Mouse (Mus musculus) intestine, embryonic 15.5 days (tissue): Measurements from ENCODE around the gene Gja6. TPM values are rescaled to one million over a fixed set of nuclear protein-coding genes. Genes with fewer than 3 reads are reported as not detected.

Experiments
- ATAC-seq: fragments of 200-750 bp; cut with Nextera tagmentation; 2 replicates; pipeline ENCODE4 v1.8.0; 2017; ENCODE audit warnings: moderate TSS enrichment, moderate library complexity
- H3K27ac ChIP-seq: fragments of 300-500 bp; sonication (generic); 2 replicates; pipeline ENCODE4 v1.5.1; 2015; ENCODE audit warnings: mild to moderate bottlenecking, inconsistent platforms
- H3K27me3 ChIP-seq: fragments of 300-500 bp; sonication (generic); replicated peaks from 2 replicates; pipeline ENCODE4 v1.6.1; 2015; ENCODE audit warnings: inconsistent platforms
- H3K36me3 ChIP-seq: fragments of 300-500 bp; sonication (generic); 2 replicates; pipeline ENCODE4 v1.6.1; 2015; ENCODE audit warnings: inconsistent platforms
- H3K4me1 ChIP-seq: fragments of 300-500 bp; sonication (generic); replicated peaks from 2 replicates; pipeline ENCODE4 v1.6.1; 2015; ENCODE audit warnings: inconsistent platforms
- H3K4me2 ChIP-seq: fragments of 300-500 bp; sonication (generic); replicated peaks from 2 replicates; pipeline ENCODE4 v1.6.1; 2015; ENCODE audit warnings: mild to moderate bottlenecking, inconsistent platforms
- H3K4me3 ChIP-seq: fragments of 300-500 bp; sonication (generic); replicated peaks from 2 replicates; pipeline ENCODE4 v1.5.1; 2015; ENCODE audit warnings: inconsistent platforms
- H3K9ac ChIP-seq: fragments of 300-500 bp; sonication (generic); 2 replicates; pipeline ENCODE4 v1.6.1; 2015; ENCODE audit warnings: inconsistent platforms
- H3K9me3 ChIP-seq: fragments of 300-500 bp; sonication (generic); 2 replicates; pipeline ENCODE4 v1.6.1; 2016; ENCODE audit warnings: inconsistent platforms
- WGBS: fragments of 180-500 bp; shearing (Covaris S2); methylation state at CpG from one replicate; pipeline ENCODE4 v1.1.7; 2015; 5-methylcytosine and 5-hydroxymethylcytosine counted together
- polyA plus RNA-seq: library from polyadenylated mRNA; unstranded; fragments of >200 nt; fragmentation: Nextera tagmentation; extraction: Ambion mirVana; gene quantifications from 2 replicates; pipeline ENCODE4 v1.2.1, GENCODE M21; 2015

Gja6 gene
- 0.20 and 0.21 TPM in 2 replicates for polyA plus RNA-seq

GRCm38 (mm10) chrX:160906952-160907351 is at the start of gene Gja6:
TSS of gene Gja6 (minus strand) at chrX:160907052.
- no peaks in the 10 kb centered on the region for H3K27me3 ChIP-seq
- 66% methylated on average over 4 of the region's 4 CpGs for WGBS
- H3K4me1 ChIP-seq, result no peaks in the 10 kb centered on the region
- no peak within 1 kb of the TSS for H3K9ac ChIP-seq
- ATAC-seq, result no peak
- no peak within 1 kb of the TSS for H3K4me2 ChIP-seq
- H3K27ac ChIP-seq, result no peak within 1 kb of the TSS
- H3K9me3 ChIP-seq, result no peaks in the 10 kb centered on the region
- no peak within 1 kb of the TSS for H3K4me3 ChIP-seq
- H3K36me3 ChIP-seq, result no peaks in the 10 kb centered on the region

GRCm38 (mm10) chrX:160949583-160949982 is 42.7 kb upstream of the Gja6 start:
- ATAC-seq, result no peak
- H3K36me3 ChIP-seq, result no peaks in the 10 kb centered on the region
- no peak overlapping the region for H3K27ac ChIP-seq
- H3K27me3 ChIP-seq, result no peaks in the 10 kb centered on the region
- H3K4me1 ChIP-seq, result no peaks in the 10 kb centered on the region
- H3K9me3 ChIP-seq, result no peaks in the 10 kb centered on the region
- no peak overlapping the region for H3K4me3 ChIP-seq
- H3K9ac ChIP-seq, result no peak overlapping the region
- 90% methylated on average over 2 of the region's 2 CpGs for WGBS
- no peak overlapping the region for H3K4me2 ChIP-seq

GRCm38 (mm10) chrX:160944722-160945121 is 37.9 kb upstream of the Gja6 start:
- no peak overlapping the region for H3K9ac ChIP-seq
- H3K27me3 ChIP-seq, result no peaks in the 10 kb centered on the region
- no peaks in the 10 kb centered on the region for H3K4me1 ChIP-seq
- H3K4me3 ChIP-seq, result no peak overlapping the region
- no peaks in the 10 kb centered on the region for H3K36me3 ChIP-seq
- ATAC-seq, result no peak
- no peak overlapping the region for H3K4me2 ChIP-seq
- WGBS, result 76% methylated on average over 4 of the region's 4 CpGs
- H3K9me3 ChIP-seq, result no peaks in the 10 kb centered on the region
- H3K27ac ChIP-seq, result no peak overlapping the region

GRCm38 (mm10) chrX:160935541-160935940 is 28.7 kb upstream of the Gja6 start:
- Histone ChIP-seq H3K9ac (no peak overlapping the region), H3K4me3 (no peak overlapping the region), H3K27me3 (no peaks in the 10 kb centered on the region), H3K4me1 (no peaks in the 10 kb centered on the region), H3K36me3 (no peaks in the 10 kb centered on the region), H3K4me2 (no peak overlapping the region), H3K9me3 (no peaks in the 10 kb centered on the region), H3K27ac (no peak overlapping the region)
- ATAC-seq, result no peak
- WGBS, result 50% methylated on average over 1 of the region's 1 CpGs

- no peak overlapping the region for H3K4me2 ChIP-seq
- no peak overlapping the region for H3K27ac ChIP-seq
Measured at GRCm38 (mm10) chrX:160930656-160931055, 23.8 kb upstream of the Gja6 start.

GRCm38 (mm10) chrX:160928870-160929269 is 22.0 kb upstream of the Gja6 start:
- 90% methylated on average over 1 of the region's 1 CpGs for whole genome bisulfite sequencing
- ATAC-seq, result no peak
- no peak overlapping the region for H3K4me2 ChIP-seq
- H3K27ac ChIP-seq, result no peak overlapping the region
- H3K9ac ChIP-seq, result no peak overlapping the region
- no peaks in the 10 kb centered on the region for H3K36me3 ChIP-seq
- H3K4me1 ChIP-seq, result no peaks in the 10 kb centered on the region
- no peaks in the 10 kb centered on the region for H3K9me3 ChIP-seq
- H3K27me3 ChIP-seq, result no peaks in the 10 kb centered on the region
- H3K4me3 ChIP-seq, result no peak overlapping the region

More at GRCm38 (mm10) chrX:160930656-160931055, 23.8 kb upstream of the Gja6 start:
- ATAC-seq, result no peak
- Histone ChIP-seq H3K4me3 (no peak overlapping the region), H3K36me3 (no peaks in the 10 kb centered on the region), H3K4me1 (no peaks in the 10 kb centered on the region), H3K27me3 (no peaks in the 10 kb centered on the region), H3K9me3 (no peaks in the 10 kb centered on the region), H3K9ac (no peak overlapping the region)

GRCm38 (mm10) chrX:160919022-160919637 is 12.3 kb upstream of the Gja6 start:
- H3K4me3 ChIP-seq, result no peak overlapping the region
- H3K4me2 ChIP-seq, result no peak overlapping the region
- H3K27me3 ChIP-seq, result no peaks in the 10 kb centered on the region
- ATAC-seq, result no peak
- no peaks in the 10 kb centered on the region for H3K9me3 ChIP-seq
- no peaks in the 10 kb centered on the region for H3K36me3 ChIP-seq
- H3K9ac ChIP-seq, result no peak overlapping the region
- H3K4me1 ChIP-seq, result no peaks in the 10 kb centered on the region
- H3K27ac ChIP-seq, result no peak overlapping the region
- 81% methylated on average over 3 of the region's 3 CpGs for WGBS

- Histone ChIP-seq H3K9me3 (no peaks in the 10 kb centered on the region), H3K36me3 (no peaks in the 10 kb centered on the region), H3K27ac (no peak overlapping the region), H3K4me3 (no peak overlapping the region), H3K9ac (no peak overlapping the region), H3K4me1 (no peaks in the 10 kb centered on the region), H3K27me3 (no peaks in the 10 kb centered on the region), H3K4me2 (no peak overlapping the region)
- 70% methylated on average over 4 of the region's 4 CpGs for WGBS
- ATAC-seq, result no peak
Measured at GRCm38 (mm10) chrX:160906477-160906876, 375 bp downstream of the Gja6 start.

- no peaks in the 10 kb centered on the region for H3K27me3 ChIP-seq
- no peak overlapping the region for H3K27ac ChIP-seq
- no peak overlapping the region for H3K9ac ChIP-seq
- H3K36me3 ChIP-seq, result no peaks in the 10 kb centered on the region
- no peaks in the 10 kb centered on the region for H3K9me3 ChIP-seq
- no peaks in the 10 kb centered on the region for H3K4me1 ChIP-seq
- no peak overlapping the region for H3K4me3 ChIP-seq
- H3K4me2 ChIP-seq, result no peak overlapping the region
- ATAC-seq, result no peak
- 72% methylated on average over 4 of the region's 4 CpGs for WGBS
Measured at GRCm38 (mm10) chrX:160905913-160906312, 939 bp downstream of the Gja6 start.

GRCm38 (mm10) chrX:160905041-160905678 is 1.7 kb downstream of the Gja6 start:
- 79% methylated on average over 2 of the region's 2 CpGs for WGBS
- ATAC-seq, result no peak

GRCm38 (mm10) chrX:160901118-160901517 is 5.7 kb downstream of the Gja6 start:
- Histone ChIP-seq H3K4me3 (no peak overlapping the region), H3K36me3 (no peaks in the 10 kb centered on the region), H3K4me1 (no peaks in the 10 kb centered on the region), H3K4me2 (no peak overlapping the region), H3K27ac (no peak overlapping the region), H3K9ac (no peak overlapping the region), H3K27me3 (no peaks in the 10 kb centered on the region), H3K9me3 (no peaks in the 10 kb centered on the region)
- ATAC-seq, result peak; percentile 45; the same call in 1 of the 2 replicates
- WGBS, result 72% methylated on average over 2 of the region's 2 CpGs

More at GRCm38 (mm10) chrX:160905041-160905678, 1.7 kb downstream of the Gja6 start:
- H3K9me3 ChIP-seq, result no peaks in the 10 kb centered on the region
- H3K9ac ChIP-seq, result no peak overlapping the region
- no peaks in the 10 kb centered on the region for H3K36me3 ChIP-seq
- no peak overlapping the region for H3K4me2 ChIP-seq
- H3K4me1 ChIP-seq, result no peaks in the 10 kb centered on the region
- no peak overlapping the region for H3K4me3 ChIP-seq
- no peak overlapping the region for H3K27ac ChIP-seq
- no peaks in the 10 kb centered on the region for H3K27me3 ChIP-seq

- ATAC-seq, result no peak
- WGBS, result 38% methylated on average over 1 of the region's 1 CpGs
- H3K27ac ChIP-seq, result no peak overlapping the region
Measured at GRCm38 (mm10) chrX:160892077-160892476, 14.8 kb downstream of the Gja6 start.

GRCm38 (mm10) chrX:160886301-160886700 is 20.6 kb downstream of the Gja6 start:
- no peak for ATAC-seq
- no peaks in the 10 kb centered on the region for H3K9me3 ChIP-seq
- no peak overlapping the region for H3K9ac ChIP-seq
- no peak overlapping the region for H3K27ac ChIP-seq
- H3K27me3 ChIP-seq, result no peaks in the 10 kb centered on the region
- H3K4me2 ChIP-seq, result no peak overlapping the region
- no peak overlapping the region for H3K4me3 ChIP-seq
- no peaks in the 10 kb centered on the region for H3K4me1 ChIP-seq
- H3K36me3 ChIP-seq, result no peaks in the 10 kb centered on the region
- WGBS, result 83% methylated on average over 2 of the region's 2 CpGs

More at GRCm38 (mm10) chrX:160892077-160892476, 14.8 kb downstream of the Gja6 start:
- H3K36me3 ChIP-seq, result no peaks in the 10 kb centered on the region
- no peak overlapping the region for H3K4me2 ChIP-seq
- no peaks in the 10 kb centered on the region for H3K27me3 ChIP-seq
- no peak overlapping the region for H3K9ac ChIP-seq
- H3K4me3 ChIP-seq, result no peak overlapping the region
- H3K4me1 ChIP-seq, result no peaks in the 10 kb centered on the region
- no peaks in the 10 kb centered on the region for H3K9me3 ChIP-seq
